Mouse (Mus musculus) left cerebral cortex, postnatal 36 days (tissue): ENCODE results near the gene Wrap73. TPM values are rescaled to one million over a fixed set of nuclear protein-coding genes. Genes with fewer than 3 reads are reported as not detected.
A peak's percentile ranks its signal among the peaks of the same experiment; 100 is the strongest.

Experiments used
- DNase-seq, 2 experiments: peaks; one replicate each; pipeline ENCODE4 v3.0.0; 2021 to 2022; ENCODE audit warnings: low spot score in 2 of 2, mixed read lengths in 1 of 2
- intact Hi-C: fragments of 180-260 bp; cut with DNase I; formaldehyde crosslinking; loops from one replicate; pipeline ENCODE4 v1.15.1; 2025
- total RNA-seq, 2 experiments: library from RNA; stranded (reverse); gene quantifications; 2 replicates each; pipeline ENCODE4 v1.2.3; 2021

The Wrap73 gene
- total RNA-seq, 2 experiments from 2014 or later: 29.3 to 31.0 TPM

DNA sequence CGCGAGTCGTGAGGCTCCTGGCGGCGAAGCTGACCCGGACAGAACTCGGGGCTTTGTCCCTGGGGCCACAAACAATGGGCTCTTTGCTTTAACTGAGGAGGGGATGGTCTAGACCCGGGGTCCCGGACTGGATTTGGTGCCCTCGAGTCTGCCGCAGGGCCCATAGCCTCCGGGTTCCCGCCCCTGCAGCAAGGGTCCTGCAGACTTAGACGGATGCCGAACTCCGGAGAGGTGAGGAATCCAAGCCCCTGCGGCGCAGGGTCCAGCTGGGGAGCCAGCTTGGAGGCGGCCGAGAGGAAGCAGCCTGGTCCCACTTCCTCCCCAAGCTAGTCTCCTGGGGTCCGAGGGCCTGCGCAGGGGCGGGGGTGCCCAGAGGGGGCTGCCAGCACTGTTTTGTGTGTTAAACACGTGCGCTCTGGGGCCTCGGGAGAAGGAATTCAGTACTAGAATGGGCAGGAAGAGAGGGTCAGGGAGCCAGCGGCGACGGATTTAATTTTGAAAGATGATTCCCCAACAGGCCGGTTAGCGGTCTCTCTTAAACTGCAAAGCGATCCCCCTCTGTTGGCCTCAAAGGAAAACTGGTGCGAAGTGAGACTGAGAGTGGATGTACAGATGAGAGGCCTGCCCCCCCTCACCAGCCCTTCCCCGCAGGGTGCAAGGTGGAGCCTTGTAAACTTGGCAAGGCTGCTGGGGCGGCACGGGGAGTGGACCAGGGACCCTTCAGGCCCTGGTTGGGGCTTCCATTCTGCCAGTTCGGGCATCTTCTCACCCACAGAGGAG, 29.2 kb downstream of the Wrap73 start:
- DNase-seq: no peak
- intact Hi-C loops: no loop called here

DNA sequence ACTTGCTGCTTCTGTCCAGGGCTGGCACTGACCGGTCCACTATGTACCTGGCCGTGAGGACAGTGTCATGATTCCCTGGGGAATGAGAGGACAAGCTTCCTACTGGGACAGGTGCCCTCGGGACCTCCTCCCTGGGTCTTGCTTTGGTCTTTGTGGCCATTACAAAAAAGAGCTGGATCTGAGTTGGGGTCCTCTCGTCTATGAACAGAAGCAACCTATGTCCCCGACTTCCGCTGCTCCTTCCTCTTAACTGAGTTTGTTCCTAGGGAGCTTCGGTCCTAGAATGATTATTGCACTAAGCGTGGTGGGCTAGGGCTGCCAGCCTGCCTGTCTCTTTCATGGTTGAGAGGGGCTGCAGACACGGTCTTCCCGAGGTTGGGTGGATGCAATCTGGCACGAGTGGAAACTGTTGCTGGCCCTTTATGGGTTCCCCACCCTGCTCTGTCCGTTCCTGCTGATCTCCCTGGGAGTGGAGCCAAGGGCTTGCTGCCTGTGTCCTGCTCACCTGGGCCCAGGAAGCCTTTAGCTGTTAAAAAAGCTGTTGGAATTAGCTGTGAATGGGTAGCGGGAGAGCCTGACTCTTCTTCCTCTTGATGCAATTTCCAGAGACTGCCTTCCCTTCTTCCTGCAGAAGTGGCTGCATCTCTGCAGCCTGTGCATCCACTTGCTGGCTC, 29.9 kb downstream of the Wrap73 start:
- DNase-seq: no peak
- intact Hi-C loops: no loop called here

DNA sequence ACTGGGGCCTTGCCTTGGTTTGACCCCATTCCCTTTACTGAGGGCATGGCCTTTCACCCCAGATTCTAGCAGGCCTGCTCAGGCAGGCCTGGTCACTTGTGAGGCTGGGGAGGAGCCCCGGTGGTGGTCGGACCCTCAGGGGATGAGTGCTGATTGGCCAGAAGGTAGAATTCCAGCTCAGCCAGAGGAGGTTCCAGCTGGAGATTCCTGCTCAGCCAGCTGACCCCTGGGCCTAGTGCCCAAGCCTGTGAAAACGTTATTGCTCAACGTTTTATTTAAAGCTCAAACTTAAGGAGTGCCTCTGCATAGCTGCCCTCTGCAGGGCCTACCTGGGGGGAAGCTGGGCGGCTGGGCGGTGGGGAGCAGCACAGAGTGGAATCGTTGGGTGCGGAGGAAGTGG, 35.1 kb downstream of the Wrap73 start:
- intact Hi-C loops: no loop called here
- no peak for DNase-seq

DNA sequence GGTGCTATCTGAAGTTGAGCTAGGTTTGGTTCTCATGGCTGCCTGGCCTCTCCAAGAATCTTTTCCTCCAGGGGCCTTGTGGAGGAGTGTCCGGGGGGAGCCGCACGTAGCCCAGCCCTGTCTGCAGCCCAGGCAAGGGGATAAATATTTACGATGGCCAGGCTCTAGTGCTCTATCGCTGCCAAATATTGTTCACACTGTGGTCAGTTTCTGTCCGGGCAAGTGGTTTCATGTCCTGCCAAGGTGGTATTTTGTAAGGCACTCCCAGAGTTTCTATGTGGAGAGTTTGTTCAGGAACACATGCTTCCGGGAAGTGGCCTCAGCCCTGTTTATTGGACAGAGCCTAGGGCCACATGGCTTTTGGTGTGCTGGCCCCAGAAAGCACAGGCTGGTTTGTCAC, 38.8 kb downstream of the Wrap73 start:
- DNase-seq: no peak
- intact Hi-C loops: no loop called here

DNA sequence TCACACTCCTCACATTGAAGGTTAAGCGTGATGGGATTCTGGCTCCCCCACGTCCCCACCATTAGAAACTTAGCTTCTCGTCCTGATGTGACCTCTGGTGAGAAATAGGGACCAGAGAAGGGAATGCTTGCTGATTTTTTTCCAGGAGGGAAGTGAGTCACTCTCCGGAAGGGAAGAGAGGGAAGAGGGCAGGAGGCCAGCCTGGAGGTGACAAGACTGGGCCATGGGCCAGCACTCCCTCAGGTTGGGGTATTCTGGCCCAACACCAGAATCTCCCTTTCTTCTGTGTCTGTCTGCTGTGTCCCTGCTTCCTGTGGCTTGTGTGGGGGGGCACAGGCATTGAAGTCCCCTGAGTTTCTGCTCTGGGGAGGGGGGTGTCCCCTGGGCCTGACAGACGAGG, 41.4 kb downstream of the Wrap73 start:
- intact Hi-C loops: no loop called here
- no peak for DNase-seq

DNA sequence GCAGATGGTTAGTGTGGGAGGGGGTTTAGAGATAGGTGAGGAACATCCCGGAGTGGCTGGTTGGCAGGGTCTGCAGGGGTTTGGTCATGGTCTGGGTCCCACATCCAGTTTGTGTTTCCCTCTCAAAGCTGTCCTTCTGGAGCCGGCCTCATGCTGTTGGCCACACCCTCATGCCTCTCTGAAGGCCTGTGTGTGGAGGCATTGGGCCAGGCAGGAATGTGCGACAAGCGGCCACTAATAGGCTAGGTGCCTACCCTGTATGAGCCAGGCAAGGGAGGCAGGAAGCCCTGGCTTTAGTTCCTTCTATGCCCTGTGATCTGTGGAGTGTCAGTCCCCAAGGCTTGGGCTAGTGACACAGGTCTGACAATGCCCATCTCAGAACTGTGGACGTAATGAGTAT, 42.8 kb downstream of the Wrap73 start:
- DNase-seq: no peak
- intact Hi-C loops: no loop called here

DNA sequence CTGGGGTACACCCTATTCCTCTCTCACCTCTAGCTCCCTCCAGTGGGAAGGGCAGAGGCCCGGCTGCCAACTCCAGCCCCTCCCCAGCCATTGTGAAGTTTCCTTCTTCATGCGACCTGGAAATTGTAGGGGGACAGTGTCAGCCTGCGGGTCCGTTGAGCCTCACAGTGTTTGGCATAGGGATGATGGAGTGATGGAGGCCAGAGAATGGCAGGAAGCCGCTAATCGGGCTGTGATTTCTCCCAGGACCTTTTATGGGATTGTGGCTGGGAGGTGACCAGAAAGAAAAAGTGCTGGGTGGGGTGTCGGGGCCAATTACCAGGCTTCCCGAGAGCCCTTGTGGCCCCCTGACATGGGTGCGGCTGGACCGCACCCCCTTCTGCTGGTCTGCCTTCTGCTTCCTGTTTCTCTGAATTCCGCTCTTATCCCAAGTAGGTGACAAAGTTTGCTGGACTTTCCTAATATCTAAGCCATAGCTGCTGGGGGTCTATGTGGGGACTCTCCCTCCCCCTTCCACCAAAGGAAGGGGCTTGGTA, 43.9 kb downstream of the Wrap73 start:
- intact Hi-C loops: no loop called here
- no peak for DNase-seq

DNA sequence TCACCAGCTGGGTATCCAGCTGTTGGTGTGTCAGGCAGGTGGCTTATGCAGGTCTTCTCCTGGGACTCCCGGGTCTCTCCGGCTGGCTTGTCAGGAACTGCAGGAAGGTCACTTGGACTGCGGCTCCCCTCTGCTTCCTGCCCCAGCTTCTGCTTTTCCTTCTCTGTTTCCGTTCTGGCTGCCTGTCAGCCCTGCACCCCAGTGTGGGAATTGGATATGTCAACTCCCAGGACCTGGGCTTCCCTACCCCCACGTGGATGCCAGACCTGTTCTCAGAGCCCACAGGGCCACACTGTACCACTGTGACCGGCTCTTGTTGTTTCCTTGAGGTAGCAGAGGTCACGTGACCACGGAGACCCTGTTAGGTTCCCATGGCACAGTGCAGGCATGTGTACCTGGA, 46.8 kb downstream of the Wrap73 start:
- intact Hi-C loops: no loop called here
- no peak for DNase-seq

DNA sequence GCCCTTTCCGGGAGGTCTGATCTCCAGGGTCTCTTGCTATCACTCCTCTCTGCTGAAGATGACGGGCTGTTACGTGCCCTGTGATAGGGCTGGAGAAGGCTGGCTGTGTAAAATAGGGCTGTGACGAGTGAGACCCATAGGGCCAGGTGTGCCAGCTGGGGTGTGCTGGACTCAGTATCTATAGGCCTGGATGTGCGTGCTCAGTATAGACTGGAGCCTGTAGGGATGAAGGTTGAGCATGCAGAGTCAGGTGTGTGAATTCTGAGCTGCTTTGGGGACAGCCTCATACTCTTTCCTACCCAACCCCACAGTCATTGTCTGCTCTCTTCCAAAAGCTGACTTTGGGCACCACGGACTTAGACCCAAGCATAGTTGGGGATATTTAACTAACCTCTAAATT, 55.8 kb downstream of the Wrap73 start:
- intact Hi-C loops: no loop called here
- no peak for DNase-seq

DNA sequence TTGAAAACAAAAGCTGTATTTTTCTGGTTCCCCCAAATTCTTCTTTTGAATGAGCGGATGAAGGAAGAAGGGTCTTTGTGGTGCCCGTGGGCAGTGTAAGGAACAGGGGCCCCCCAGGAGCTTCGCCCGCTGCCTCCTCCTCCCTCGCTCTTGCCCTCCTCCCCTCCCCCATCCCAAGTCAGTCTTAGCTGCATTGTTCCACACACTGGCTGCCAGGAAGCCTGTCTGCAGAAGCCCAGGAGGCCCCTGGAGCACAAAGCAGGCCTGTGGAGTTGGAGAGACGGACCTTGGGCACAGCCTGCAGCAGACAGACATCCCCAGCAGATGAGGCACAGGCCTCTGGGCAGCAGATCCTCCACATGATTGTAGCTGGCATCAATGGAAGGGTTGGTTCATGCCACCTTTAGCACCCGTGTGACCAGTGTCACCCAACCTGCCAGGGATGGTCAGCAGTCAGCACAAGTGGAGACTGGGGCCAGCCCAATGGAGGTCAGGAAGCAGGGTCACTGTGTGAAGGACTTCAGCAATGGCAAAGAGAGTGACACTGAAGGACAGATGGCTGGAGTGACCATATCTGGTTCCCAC, 56.3 kb downstream of the Wrap73 start:
- DNase-seq: no peak
- intact Hi-C loops: no loop called here

DNA sequence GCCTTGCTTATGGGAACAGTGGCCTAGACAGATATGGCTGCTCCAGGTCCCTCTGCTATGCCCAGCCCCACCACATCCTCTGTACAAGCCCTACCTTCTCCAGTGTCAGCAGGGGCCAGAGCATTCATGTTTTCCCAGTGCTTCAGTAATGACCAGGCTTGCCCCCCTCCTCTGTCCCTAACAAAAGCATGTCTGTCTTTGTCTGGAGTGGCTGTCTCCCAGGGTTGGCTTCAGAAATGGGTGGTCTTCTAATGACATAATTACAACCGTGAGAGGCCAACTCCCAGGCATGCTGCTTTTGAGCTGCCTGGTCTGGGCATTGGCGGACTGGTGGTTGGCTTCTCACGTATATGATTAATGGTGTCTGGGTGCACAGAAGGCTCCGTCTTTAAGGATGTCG, 59.3 kb downstream of the Wrap73 start:
- no peak for DNase-seq
- intact Hi-C loops: no loop called here

DNA sequence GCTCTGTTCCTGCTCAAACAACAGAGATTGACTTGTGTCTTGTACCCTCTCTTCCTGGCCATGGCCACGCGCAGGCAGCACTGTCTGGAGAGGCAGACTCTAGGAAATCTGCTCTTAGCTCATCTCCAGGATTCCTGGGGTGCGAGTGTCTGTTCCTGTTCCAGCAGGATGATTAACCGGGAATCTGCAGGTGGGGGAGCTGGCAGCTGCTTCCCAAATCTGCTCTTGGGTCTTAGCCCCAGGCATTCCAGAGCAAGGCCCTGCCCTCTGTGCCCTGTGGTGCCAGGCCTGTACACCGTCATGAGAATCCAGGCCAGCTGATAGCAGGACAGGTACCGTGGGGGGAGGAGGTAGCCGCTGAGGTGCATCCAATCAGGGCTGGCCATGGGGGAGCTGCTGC, 62.4 kb downstream of the Wrap73 start:
- intact Hi-C loops: no loop called here
- no peak for DNase-seq

DNA sequence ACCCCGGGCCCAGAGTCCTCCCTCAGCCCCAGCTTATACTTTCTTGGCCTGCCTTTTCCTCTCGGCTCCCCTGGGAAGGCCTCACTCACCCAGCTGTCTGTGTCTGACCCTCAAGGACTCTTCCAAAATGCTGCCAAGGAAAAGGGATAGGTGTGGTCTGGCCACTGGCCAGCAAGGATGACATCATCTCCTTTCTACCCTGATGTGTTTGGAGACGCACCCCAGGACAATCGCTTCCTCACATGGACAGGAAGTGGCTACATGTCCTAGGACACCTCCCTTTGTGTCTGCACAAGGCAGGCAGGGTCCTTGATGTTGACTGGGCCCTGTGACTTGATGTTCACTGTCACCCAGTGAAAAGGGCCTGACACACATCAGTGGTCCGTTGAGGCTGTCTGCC, 63.2 kb downstream of the Wrap73 start:
- intact Hi-C loops: loop anchor here (5.0 kb wide), 1 partner anchor 138 kb away; no protein-coding TSS in a partner anchor
- no peak for DNase-seq

DNA sequence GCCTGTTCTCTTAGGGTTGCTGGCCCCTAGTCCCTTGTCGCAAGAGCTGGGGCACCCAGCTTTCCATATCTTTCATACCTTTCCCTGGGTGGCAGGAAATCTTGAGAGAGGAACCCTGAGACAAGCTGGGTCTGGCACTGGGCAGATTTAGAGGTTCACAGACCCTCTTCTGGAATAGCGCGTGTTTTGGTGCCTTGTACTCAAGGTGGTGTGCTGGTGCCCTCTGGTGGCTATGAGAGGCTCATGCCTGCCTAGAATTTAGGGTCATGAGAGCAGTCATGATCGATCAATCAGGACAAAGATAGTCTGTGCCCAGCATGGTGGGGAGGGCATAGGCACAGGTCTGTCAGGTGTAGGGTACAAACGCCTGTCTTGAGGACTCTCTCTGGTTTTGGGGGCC, 65.1 kb downstream of the Wrap73 start:
- DNase-seq: peak; percentile 19 to 43
- intact Hi-C loops: loop anchor here (1.0 to 5.0 kb wide), 2 partner anchors 44 to 140 kb away; no protein-coding TSS in a partner anchor

DNA sequence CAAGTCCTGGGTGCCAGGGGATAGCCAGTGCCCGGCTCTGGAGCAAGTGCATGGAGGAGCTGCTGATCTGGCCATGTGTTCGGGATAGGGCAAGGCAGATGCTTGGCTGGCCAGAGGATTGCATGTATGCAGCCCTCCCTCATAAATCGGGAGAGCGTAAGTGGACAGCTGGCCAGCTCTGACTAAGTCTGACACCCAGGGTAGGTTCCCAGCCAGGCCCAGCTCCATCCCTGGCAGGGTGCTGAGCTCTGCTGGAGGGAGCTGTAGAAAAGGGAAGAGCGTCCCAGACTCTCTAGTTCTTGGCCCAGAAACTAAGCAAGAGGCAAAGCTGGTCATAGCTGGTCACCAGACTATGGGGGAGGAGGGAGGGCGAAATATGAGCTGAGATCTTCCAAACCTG, 66.9 kb downstream of the Wrap73 start:
- intact Hi-C loops: loop anchor here (5.0 kb wide), 1 partner anchor 142 kb away; no protein-coding TSS in a partner anchor

DNA sequence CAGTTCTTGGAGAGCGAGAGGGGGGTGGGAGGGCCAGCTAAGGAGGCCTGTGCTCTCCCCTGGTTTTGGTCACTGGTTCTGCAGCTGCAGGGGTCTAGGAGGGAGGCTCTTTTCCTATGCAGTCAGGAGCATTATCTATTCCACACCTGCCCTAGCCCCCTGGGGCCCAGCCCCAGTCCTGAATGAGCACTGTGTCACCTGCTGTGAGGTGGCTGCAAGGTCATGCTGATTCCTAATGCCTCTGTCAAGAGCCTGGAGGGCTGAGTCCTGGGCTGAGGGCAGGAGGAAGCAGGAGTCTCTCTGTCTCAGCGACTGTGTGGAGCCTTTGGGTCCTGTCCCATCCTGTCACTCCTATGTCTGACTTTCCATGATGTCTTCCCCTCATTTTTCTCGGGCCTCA, 67.7 kb downstream of the Wrap73 start:
- intact Hi-C loops: loop anchor here (5.0 kb wide), 1 partner anchor 143 kb away; no protein-coding TSS in a partner anchor
- DNase-seq: no peak

More for the DNA sequence above, 66.9 kb downstream of the Wrap73 start:
- no peak for DNase-seq

DNA sequence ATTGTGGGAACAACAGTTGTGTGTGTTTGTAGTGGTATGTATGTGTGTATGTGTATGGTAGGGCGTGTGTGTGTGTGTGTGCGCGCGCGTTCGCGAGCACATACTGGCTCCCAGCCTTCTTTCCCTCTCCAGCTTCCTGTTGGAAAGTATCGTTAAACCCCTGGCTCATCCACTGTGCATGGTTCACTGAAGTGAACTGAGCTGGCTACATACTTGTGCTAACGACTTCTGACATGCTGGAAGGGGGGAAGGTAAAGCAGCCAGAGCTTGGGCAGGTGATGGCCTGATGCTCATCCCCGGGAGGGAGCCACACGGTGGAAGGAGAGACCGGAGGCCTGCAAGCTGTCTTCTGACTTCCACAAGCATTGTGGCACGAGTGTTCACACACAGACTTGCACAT, 69.3 kb downstream of the Wrap73 start:
- DNase-seq: no peak
- intact Hi-C loops: no loop called here

DNA sequence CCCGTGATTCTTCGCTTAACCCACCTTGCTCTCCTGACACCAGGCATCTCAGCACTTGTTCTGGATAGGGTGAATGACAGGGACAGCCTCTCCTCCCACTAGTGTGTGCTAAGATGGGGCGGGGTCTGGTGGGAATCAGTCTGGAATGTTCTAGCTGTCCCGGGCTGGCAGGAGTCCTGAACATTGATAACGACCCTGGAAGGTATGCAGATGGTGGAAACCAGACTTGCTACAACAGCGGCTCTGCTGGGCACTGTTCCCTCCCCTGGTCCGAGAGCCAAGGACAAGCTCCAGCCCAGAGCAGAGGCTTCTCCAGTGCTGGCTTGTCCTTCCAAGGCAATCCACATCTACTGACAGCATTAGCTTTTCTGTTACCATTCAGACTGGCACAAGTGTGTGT, 71.4 kb downstream of the Wrap73 start:
- DNase-seq: no peak
- intact Hi-C loops: no loop called here

DNA sequence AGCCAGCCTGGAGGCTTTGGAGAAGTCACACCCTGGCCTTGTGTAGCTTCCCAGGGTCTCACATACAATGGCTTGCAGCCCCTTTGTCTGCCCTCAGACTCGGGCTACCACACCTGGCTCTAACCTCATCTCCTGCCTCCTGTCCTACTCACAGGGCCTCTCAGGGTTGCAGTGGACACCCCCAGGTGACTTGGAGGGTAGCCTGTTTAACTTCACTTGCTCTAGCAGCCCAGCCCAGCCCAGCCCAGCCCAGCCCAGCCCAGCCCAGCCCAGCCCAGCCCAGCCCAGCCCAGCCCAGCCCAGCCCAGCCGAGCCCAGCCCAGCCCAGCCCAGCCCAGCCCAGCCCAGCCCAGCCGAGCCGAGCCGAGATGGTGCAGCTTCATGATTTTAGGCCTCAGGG, 71.9 kb downstream of the Wrap73 start:
- DNase-seq: no peak
- intact Hi-C loops: no loop called here
